9 mouse cellular contexts compared by ENCODE assay signal in the genomic region with DNA sequence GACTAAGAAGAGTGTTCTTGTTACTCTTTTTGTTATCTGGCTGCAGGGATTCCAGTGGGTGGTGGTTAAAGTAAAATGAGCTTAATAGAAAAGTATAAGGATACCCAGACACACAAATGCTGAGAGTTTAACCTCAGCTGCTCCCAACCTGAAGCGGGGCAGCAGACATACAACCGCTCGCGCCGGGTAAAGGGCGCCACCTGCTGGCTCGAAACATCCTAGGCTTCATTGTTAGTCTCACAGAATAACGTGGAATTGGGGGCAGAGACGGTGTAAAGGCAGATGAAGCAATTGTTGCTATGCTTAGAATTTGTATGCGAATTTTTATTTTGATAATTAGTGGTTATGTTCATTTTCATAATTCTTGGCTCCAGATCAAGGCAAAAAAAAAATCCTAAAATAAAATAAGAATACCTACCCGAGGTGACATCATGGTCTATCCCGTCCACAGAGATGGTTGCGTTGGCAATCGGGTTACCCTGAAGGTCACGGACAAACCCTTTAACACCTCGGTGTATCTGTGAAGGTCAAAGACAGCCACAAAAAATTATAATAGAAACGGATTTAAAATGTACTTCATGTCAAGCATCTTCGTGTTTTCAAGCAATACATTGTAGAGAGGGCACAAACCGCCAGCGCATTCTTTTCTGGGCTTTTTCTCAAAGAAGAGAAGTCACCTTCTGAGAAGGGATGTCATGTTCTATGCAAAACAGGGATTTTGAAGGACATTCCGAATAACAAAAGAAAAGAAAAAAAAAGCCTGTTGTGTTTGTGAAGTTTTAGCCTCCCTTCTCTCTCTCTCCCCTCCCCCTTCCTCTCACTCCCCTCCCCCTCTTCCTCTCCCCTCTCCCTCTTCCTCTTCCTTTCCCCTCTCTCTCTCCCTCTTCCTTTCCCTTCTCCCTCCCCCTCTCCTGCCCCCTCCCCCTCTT.
DNase-seq lines count a peak whose midpoint lies in the region; ATAC-seq and TF ChIP-seq lines count a peak whose summit lies in the region.
"Had no signal": no experiment of that assay in that cellular context is flagged by ENCODE, and none has a peak within 500 bp of the region (broad histone marks: within the 10 kb centered on the region; RNA-seq: fewer than 3 reads in every experiment).

No protein-coding gene starts in this region.

- no peaks in the 10 kb centered on the region for H3K9me3 ChIP-seq in heart, embryonic 10.5 days
- no peaks in the 10 kb centered on the region for H3K9me3 ChIP-seq in midbrain, embryonic 12.5 days
- H3K9me3 ChIP-seq: megakaryocyte, embryonic 14.5 days had no signal

- H3K4me2 ChIP-seq in midbrain, embryonic 12.5 days (replicated peaks), result no peak overlapping the region

- no peak overlapping the region for H3K9ac ChIP-seq in midbrain, embryonic 12.5 days (replicated peaks)

- 29% methylated on average over 21 of the region's 21 CpGs for WGBS in heart, embryonic 10.5 days
- 47% methylated on average over 21 of the region's 21 CpGs for WGBS in cerebellum, adult 2 months
- 43% methylated on average over 21 of the region's 21 CpGs for WGBS in midbrain, embryonic 12.5 days

- intact Hi-C loops in left cerebral cortex, postnatal 10 days (cut with DNase I), result loop anchor here (2.0 kb wide), 1 partner anchor 573 kb away; no protein-coding TSS in a partner anchor

- no peak overlapping the region for H3K4me3 ChIP-seq in heart, embryonic 10.5 days
- H3K4me3 ChIP-seq in cerebellum, adult 2 months (replicated peaks; ENCODE audit: insufficient read depth, low read depth, low read length), result no peak overlapping the region
- no peak overlapping the region for H3K4me3 ChIP-seq in midbrain, embryonic 12.5 days
- H3K4me3 ChIP-seq: megakaryocyte, embryonic 14.5 days had no signal

- DNase-seq in heart, adult 8-10 months (ENCODE audit: low spot score), result peak; percentile 54
- DNase-seq in heart, embryonic 10.5 days (ENCODE audit: low spot score), result no peak
- DNase-seq in cerebellum, adult 2 months, result peak; percentile 64 to 77
- DNase-seq in frontal cortex, adult 2 months (ENCODE audit: extremely low spot score in 1 of 2, low spot score in 1 of 2), result peak; percentile 31 to 86
- DNase-seq in left cerebral cortex, postnatal 10 days (ENCODE audit: extremely low spot score in 1 of 2, low spot score in 2 of 2), result peak; percentile 62 to 76
- peak; percentile 13 to 68 for DNase-seq in spleen, postnatal 10 days (ENCODE audit: low spot score in 2 of 2)

- no peaks in the 10 kb centered on the region for H3K27me3 ChIP-seq in heart, embryonic 10.5 days (ENCODE audit: insufficient read depth, poor library complexity, severe bottlenecking)
- no peaks in the 10 kb centered on the region for H3K27me3 ChIP-seq in cerebellum, adult 2 months (ENCODE audit: control insufficient read depth, insufficient read depth, low read length)
- no peaks in the 10 kb centered on the region for H3K27me3 ChIP-seq in midbrain, embryonic 12.5 days
- H3K27me3 ChIP-seq: megakaryocyte, embryonic 14.5 days had no signal

- peak; percentile 75 for ATAC-seq in inflammation-experienced regulatory T-cells, adult 6 months
- 0 out of 2 replicates have a peak, but pooled peaks have one; percentile 61 for ATAC-seq in midbrain, embryonic 12.5 days (ENCODE audit: low FRiP score, low read depth)

- no peak overlapping the region for H3K27ac ChIP-seq in heart, embryonic 10.5 days
- H3K27ac ChIP-seq in cerebellum, adult 2 months (ENCODE audit: insufficient read depth, low read length), result no peak overlapping the region
- no peak overlapping the region for H3K27ac ChIP-seq in midbrain, embryonic 12.5 days (replicated peaks)

- no peaks in the 10 kb centered on the region for H3K36me3 ChIP-seq in heart, embryonic 10.5 days
- peaks cover 30% of the 10 kb centered on the region for H3K36me3 ChIP-seq in midbrain, embryonic 12.5 days

- H3K4me1 ChIP-seq in heart, embryonic 10.5 days, result peaks cover 4% of the 10 kb centered on the region; the same call in 1 of the 2 replicates
- H3K4me1 ChIP-seq in cerebellum, adult 2 months (ENCODE audit: control insufficient read depth, insufficient read depth, low read length), result no peaks in the 10 kb centered on the region
- no peaks in the 10 kb centered on the region for H3K4me1 ChIP-seq in midbrain, embryonic 12.5 days
- H3K4me1 ChIP-seq: megakaryocyte, embryonic 14.5 days had no signal

- peak; percentile 73 for TF ChIP-seq CTCF in cerebellum, adult 2 months (IDR thresholded peaks at IDR 0.05; ENCODE audit: borderline replicate concordance, insufficient read depth, low read depth, low read length)

- TF ChIP-seq POLR2A in cerebellum, adult 2 months (IDR thresholded peaks at IDR 0.05; ENCODE audit: borderline replicate concordance, insufficient read depth, low read length), result no peak
